Mouse (Mus musculus) kidney, adult 2 months (tissue): ENCODE results near the gene Thegl. TPM values are rescaled to one million over a fixed set of nuclear protein-coding genes. Genes with fewer than 3 reads are reported as not detected.

ENCODE experiments used
- DNase-seq: peaks from one replicate; pipeline ENCODE4 v3.0.0; 2021
- H3K27ac ChIP-seq: fragments of 200-500 bp; 2 replicates; pipeline ENCODE4 v1.5.1; 2012; ENCODE audit warnings: low read depth, low read length, control low read depth, inconsistent platforms; ENCODE audit not compliant: insufficient read depth
- H3K27me3 ChIP-seq: fragments of 200-500 bp; replicated peaks from 2 replicates; pipeline ENCODE4 v1.6.1; 2012; ENCODE audit warnings: mild to moderate bottlenecking, moderate library complexity, low read length, inconsistent platforms; ENCODE audit not compliant: control insufficient read depth, insufficient read depth
- H3K36me3 ChIP-seq: fragments of 200-500 bp; 2 replicates; pipeline ENCODE4 v1.6.1; 2012; ENCODE audit warnings: mild to moderate bottlenecking, moderate library complexity, low read length, inconsistent platforms; ENCODE audit not compliant: control insufficient read depth, insufficient read depth
- H3K4me1 ChIP-seq: fragments of 200-500 bp; 2 replicates; pipeline ENCODE4 v1.6.1; 2011; ENCODE audit warnings: low read length; ENCODE audit not compliant: control insufficient read depth, insufficient read depth
- H3K4me3 ChIP-seq: fragments of 200-500 bp; 2 replicates; pipeline ENCODE4 v1.5.1; 2011; ENCODE audit warnings: mild to moderate bottlenecking, low read depth, low read length, control low read depth; ENCODE audit not compliant: insufficient read depth
- CTCF ChIP-seq: fragments of 200-500 bp; conservative IDR thresholded peaks from 2 replicates; pipeline ENCODE4 v1.5.1; 2011; ENCODE audit warnings: low read depth, mild to moderate bottlenecking, control low read depth, low read length, moderate library complexity, mixed read lengths; ENCODE audit not compliant: insufficient read depth, insufficient read length
- POLR2A ChIP-seq: fragments of 200-500 bp; IDR thresholded peaks from one replicate; pipeline ENCODE4 v1.6.1; 2011; ENCODE audit warnings: low read depth, low read length, control low read depth
- WGBS: fragments of 180-500 bp; shearing (Covaris S2); methylation state at CpG from one replicate; pipeline ENCODE4 v1.1.7; 2018; 5-methylcytosine and 5-hydroxymethylcytosine counted together
- polyA plus RNA-seq: library from polyadenylated mRNA; depleted of rRNA; stranded (reverse); fragments of >200 nt; gene quantifications from 2 replicates; pipeline ENCODE4 v1.2.3, GENCODE M21; 2012

Thegl gene
- polyA plus RNA-seq, 1 experiment: not detected

DNA sequence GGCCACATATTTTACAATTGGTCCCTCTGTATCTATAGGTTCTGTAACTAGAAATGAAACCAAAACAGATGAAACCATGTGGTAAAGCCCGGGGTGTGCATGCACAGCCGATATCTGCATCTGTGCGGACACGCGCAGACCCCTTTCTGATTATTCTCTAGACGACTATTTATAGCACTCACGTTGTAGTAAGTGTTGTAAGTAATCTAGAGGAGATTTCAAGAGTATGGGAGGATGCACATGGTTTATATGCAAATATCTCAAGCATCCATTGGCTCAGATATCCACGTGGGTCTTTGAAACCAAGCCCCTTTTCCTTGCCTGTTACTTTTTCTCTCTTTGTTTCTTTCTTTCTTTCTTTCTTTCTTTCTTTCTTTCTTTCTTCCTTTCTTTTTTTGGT, 58.0 kb downstream of the Thegl start:
- no peaks in the 10 kb centered on the region for H3K4me1 ChIP-seq
- 85% methylated on average over 8 of the region's 8 CpGs for WGBS
- H3K27me3 ChIP-seq: no peaks in the 10 kb centered on the region
- no peaks in the 10 kb centered on the region for H3K36me3 ChIP-seq
- H3K27ac ChIP-seq: no peak overlapping the region
- no peak overlapping the region for H3K4me3 ChIP-seq
- TF ChIP-seq POLR2A (no peak), CTCF (no peak)
- DNase-seq: no peak

DNA sequence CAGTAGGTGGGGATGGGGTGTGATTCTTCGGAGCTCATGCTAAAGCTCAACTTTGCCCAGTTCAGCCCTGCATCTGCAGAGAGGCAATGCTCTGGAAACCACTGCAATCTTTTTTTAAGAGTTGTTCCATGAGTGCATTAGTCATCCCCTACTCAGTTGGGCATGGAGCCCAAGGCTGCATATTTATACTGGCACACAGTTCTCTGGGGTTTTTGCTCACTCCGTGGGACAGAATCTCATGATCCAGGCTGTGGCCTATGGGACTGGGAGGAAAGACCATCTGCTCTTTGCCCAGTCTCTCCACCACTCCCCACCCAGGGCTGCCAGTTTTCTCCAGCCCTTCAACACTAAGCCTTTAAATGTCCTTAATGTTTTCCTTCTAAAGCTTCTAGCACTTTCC, 59.1 kb downstream of the Thegl start:
- Histone ChIP-seq H3K27me3 (no peaks in the 10 kb centered on the region), H3K36me3 (no peaks in the 10 kb centered on the region), H3K4me3 (no peak overlapping the region), H3K4me1 (no peaks in the 10 kb centered on the region), H3K27ac (no peak overlapping the region)
- TF ChIP-seq CTCF (no peak), POLR2A (no peak)
- DNase-seq: peak; percentile 29
- 59% methylated on average over 2 of the region's 2 CpGs for WGBS

DNA sequence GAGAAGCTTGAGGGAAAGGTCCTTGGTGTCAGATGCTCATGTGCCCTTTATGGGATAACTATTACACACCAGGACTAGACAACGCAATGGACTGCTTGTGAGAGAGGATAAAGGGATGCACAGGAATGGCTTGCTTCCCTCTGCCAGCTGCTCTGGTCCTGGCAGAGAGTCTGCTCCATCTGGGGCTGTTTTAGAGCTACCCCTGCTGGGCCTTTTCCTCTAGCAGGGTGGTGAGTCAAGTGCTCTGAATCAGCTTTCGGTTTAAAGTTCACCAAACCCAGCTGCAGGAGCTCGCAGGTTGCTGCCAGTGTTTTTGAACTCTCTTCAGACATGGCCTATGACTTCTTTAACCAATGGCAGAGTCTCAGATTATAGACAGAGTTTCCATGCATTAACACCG, 60.1 kb downstream of the Thegl start:
- Histone ChIP-seq H3K4me1 (no peaks in the 10 kb centered on the region), H3K27ac (no peak overlapping the region), H3K36me3 (no peaks in the 10 kb centered on the region), H3K4me3 (no peak overlapping the region), H3K27me3 (no peaks in the 10 kb centered on the region)
- TF ChIP-seq CTCF (no peak), POLR2A (no peak)
- no peak for DNase-seq
- 86% methylated on average over 4 of the region's 4 CpGs for WGBS

DNA sequence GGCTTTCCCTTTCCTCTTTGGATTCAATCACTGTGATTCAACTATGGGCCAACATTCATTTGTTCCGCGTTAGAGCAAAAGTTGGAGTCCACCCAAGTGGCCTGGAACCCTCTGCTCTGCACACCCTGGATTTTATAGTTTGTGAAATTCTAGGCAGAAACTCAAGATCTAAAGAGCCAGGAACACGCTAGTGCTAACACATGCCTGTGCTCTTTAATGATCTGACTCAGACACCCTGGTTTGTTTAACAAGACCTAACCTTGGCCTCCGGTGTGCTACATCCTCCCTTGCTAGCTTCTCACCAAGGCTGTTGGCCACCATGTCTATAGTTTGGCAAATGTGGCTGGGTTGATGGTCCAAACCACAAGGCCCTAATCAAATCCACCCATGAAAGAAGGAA, 64.9 kb downstream of the Thegl start:
- Histone ChIP-seq H3K4me1 (no peaks in the 10 kb centered on the region), H3K27me3 (no peaks in the 10 kb centered on the region), H3K4me3 (no peak overlapping the region), H3K27ac (no peak overlapping the region), H3K36me3 (no peaks in the 10 kb centered on the region)
- WGBS: 78% methylated on average over 4 of the region's 4 CpGs
- no peak for DNase-seq
- TF ChIP-seq CTCF (no peak), POLR2A (no peak)

DNA sequence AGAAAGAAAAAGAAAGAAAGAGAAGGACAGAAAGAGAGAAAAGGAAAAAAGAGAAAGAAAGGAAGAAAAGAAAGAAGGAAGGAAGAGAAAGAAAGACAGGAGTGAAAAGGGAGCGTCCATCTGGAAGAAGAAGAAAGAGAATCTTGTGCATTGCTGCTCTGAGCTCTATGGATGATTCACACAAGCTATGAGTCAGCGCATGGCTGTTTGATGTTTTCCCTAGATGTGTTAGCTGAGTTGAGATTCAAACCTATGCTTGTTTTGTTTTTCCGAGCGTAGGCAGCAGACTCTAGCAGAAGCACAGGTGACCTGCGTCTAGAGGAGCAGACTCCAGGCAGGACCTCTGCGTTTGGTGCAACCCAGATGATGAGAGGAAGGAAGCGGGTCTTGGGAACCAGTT, 66.9 kb downstream of the Thegl start:
- no peak for TF ChIP-seq POLR2A
- no peak for TF ChIP-seq CTCF
- H3K4me3 ChIP-seq: no peak overlapping the region
- H3K27me3 ChIP-seq: no peaks in the 10 kb centered on the region
- H3K27ac ChIP-seq: no peak overlapping the region
- no peaks in the 10 kb centered on the region for H3K36me3 ChIP-seq
- 74% methylated on average over 7 of the region's 7 CpGs for WGBS
- no peak for DNase-seq
- no peaks in the 10 kb centered on the region for H3K4me1 ChIP-seq

DNA sequence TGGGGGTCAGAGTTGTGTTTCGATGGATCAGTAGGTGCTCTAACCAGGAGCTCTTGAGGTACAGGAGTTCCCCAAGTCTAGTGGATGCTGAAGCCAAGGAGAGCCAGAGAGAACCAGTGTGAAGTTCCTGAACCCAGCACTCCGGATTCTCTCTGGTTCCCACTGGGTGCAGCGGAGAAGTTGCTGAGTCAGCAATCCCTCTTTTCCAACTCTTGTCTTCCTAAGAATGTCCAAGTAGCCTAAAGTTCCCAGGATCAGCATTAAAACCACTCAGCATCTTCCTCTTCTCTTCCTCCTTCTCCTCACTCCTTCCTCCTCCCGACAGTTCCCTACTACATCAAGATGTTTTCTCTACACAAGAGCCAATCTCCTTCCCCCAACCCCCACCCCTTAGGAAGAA, 68.6 kb downstream of the Thegl start:
- no peak for TF ChIP-seq POLR2A
- no peaks in the 10 kb centered on the region for H3K36me3 ChIP-seq
- 88% methylated on average over 4 of the region's 4 CpGs for WGBS
- no peaks in the 10 kb centered on the region for H3K4me1 ChIP-seq
- H3K4me3 ChIP-seq: no peak overlapping the region
- no peaks in the 10 kb centered on the region for H3K27me3 ChIP-seq
- no peak overlapping the region for H3K27ac ChIP-seq
- no peak for DNase-seq

DNA sequence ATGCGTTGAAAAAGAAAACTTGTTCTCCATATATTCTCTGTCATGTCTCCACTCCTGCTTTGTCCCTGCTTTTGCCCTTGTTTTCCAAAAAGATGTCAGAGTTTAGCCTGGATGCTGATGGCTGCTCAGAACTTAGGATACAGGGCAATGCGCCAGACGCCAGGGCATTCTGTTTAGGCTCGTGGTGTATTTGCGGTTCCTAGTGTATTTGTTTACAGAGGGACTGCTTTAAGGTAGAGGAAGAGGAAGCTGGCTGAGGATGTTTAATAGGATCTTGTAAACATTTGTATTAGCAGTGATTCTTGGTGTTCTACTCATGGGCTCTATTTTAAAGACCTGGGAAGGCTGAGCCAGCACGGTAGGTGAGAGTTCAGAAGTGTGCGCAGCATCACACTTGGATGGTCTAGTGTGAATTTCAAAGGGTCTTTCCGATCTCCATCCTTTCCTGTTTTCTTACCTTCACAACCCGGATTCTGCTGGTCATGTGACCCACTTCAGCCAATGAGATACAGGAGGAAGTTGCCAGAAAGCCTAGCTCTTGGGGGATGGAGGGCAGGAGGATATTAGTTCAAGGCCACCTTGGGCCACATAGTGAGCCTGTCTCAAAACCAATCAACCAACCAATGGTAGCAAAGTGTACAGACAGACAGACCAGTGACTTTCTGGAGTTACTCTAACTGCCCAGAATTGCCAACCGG, 70.1 kb downstream of the Thegl start:
- H3K4me3 ChIP-seq: no peak overlapping the region

More for the DNA sequence above, 70.1 kb downstream of the Thegl start:
- no peak for DNase-seq
- Histone ChIP-seq H3K27me3 (no peaks in the 10 kb centered on the region), H3K36me3 (no peaks in the 10 kb centered on the region), H3K27ac (no peak overlapping the region), H3K4me1 (no peaks in the 10 kb centered on the region)
- TF ChIP-seq CTCF (no peak), POLR2A (no peak)
- 82% methylated on average over 10 of the region's 10 CpGs for WGBS
